Mouse (Mus musculus): ENCODE measurements at regions not wholly inside any gene's neighbourhood (a gene's known extent, or its start where the extent isn't known, plus 50 kb on each side); places are given as distances from the start of the nearest gene placed in this dataset.

- no peak for TF ChIP-seq MAFK (IDR thresholded peaks at IDR 0.05; ENCODE audit: borderline replicate concordance, low read depth, low read length)
- no peak for TF ChIP-seq POLR2A (IDR thresholded peaks at IDR 0.05; ENCODE audit: control insufficient read depth in 1 of 2, insufficient read depth in 1 of 2, low read depth in 1 of 2, low read length in 2 of 2, poor library complexity in 1 of 2)
- TF ChIP-seq CTCF (IDR thresholded peaks at IDR 0.05 in 2 of 3, conservative IDR thresholded peaks at IDR 0.05 in 1 of 3; ENCODE audit: control insufficient read depth in 1 of 3, insufficient read depth in 1 of 3, low read depth in 2 of 3, low read length in 3 of 3, poor library complexity in 1 of 3, severe bottlenecking in 1 of 3), result no peak
- no peak for TF ChIP-seq USF1 (IDR thresholded peaks at IDR 0.05; ENCODE audit: low read depth, low read length)
- no peak for TF ChIP-seq POLR2AphosphoS2 (IDR thresholded peaks at IDR 0.05; ENCODE audit: low read length)
- TF ChIP-seq MAX (IDR thresholded peaks at IDR 0.05; ENCODE audit: low read length), result no peak
- no peak for TF ChIP-seq RAD21 (IDR thresholded peaks at IDR 0.05; ENCODE audit: low read depth, low read length)
- TF ChIP-seq CHD1 (IDR thresholded peaks at IDR 0.05; ENCODE audit: low read depth, low read length), result no peak
- no peak for TF ChIP-seq HCFC1 (IDR thresholded peaks at IDR 0.05; ENCODE audit: low read depth, low read length)
- TF ChIP-seq KAT2A (conservative IDR thresholded peaks at IDR 0.05; ENCODE audit: low read depth, low read length), result no peak
- no peak for TF ChIP-seq GATA1 (IDR thresholded peaks at IDR 0.05; ENCODE audit: low read depth, low read length)
Observed at GRCm38 (mm10) chr1:30741955-30742354, 131.8 kb downstream of the Phf3 start.
